Mouse (Mus musculus) midbrain, embryonic 14.5 days (tissue): ENCODE measurements around the gene Phldb3. TPM values are rescaled to one million over a fixed set of nuclear protein-coding genes. Genes with fewer than 3 reads are reported as not detected.

Experiments used
- ATAC-seq: fragments of 200-750 bp; cut with Nextera tagmentation; 2 replicates; pipeline ENCODE4 v1.8.0; 2017; ENCODE audit warnings: moderate number of reproducible peaks, moderate library complexity; ENCODE audit not compliant: low FRiP score, low TSS enrichment
- DNase-seq: peaks from one replicate; pipeline ENCODE4 v3.0.0-alpha.2; 2015
- H3K27ac ChIP-seq: fragments of 300-500 bp; sonication (generic); replicated peaks from 2 replicates; pipeline ENCODE4 v1.5.1; 2014; ENCODE audit warnings: mild to moderate bottlenecking, low read depth, low read length, moderate library complexity
- H3K27me3 ChIP-seq: fragments of 300-500 bp; sonication (generic); 2 replicates; pipeline ENCODE4 v1.6.1; 2014; ENCODE audit warnings: low read length, control low read depth, mixed read lengths; ENCODE audit not compliant: control insufficient read depth, insufficient read depth
- H3K36me3 ChIP-seq: fragments of 300-500 bp; sonication (generic); 2 replicates; pipeline ENCODE4 v1.6.1; 2014; ENCODE audit warnings: low read length, control low read depth; ENCODE audit not compliant: control insufficient read depth, insufficient read depth
- H3K4me1 ChIP-seq: fragments of 300-500 bp; sonication (generic); 2 replicates; pipeline ENCODE4 v1.6.1; 2014; ENCODE audit warnings: mild to moderate bottlenecking, antibody characterized with exemption, low read length, control low read depth; ENCODE audit not compliant: control insufficient read depth, insufficient read depth
- H3K4me2 ChIP-seq: fragments of 300-500 bp; sonication (generic); 2 replicates; pipeline ENCODE4 v1.6.1; 2014; ENCODE audit warnings: mild to moderate bottlenecking, low read length, moderate library complexity
- H3K4me3 ChIP-seq: fragments of 300-500 bp; sonication (generic); replicated peaks from 2 replicates; pipeline ENCODE4 v1.5.1; 2014; ENCODE audit warnings: low read depth, low read length
- H3K9ac ChIP-seq: fragments of 300-500 bp; sonication (generic); replicated peaks from 2 replicates; pipeline ENCODE4 v1.6.1; 2014; ENCODE audit warnings: mild to moderate bottlenecking, low read length, moderate library complexity
- H3K9me3 ChIP-seq: fragments of 300-500 bp; sonication (generic); 2 replicates; pipeline ENCODE4 v1.6.1; 2016; ENCODE audit warnings: low read length, control low read depth, mixed read lengths; ENCODE audit not compliant: control insufficient read depth
- WGBS: fragments of 180-500 bp; shearing (Covaris S2); extraction: QIAGEN DNeasy Blood & Tissue Kit; methylation state at CpG from one replicate; pipeline ENCODE4 v1.1.7; 2014; 5-methylcytosine and 5-hydroxymethylcytosine counted together
- polyA plus RNA-seq: library from polyadenylated mRNA; unstranded; fragments of >200 nt; fragmentation: Nextera tagmentation; extraction: Ambion mirVana; gene quantifications from 2 replicates; pipeline ENCODE4 v1.2.1, GENCODE M21; 2014

Gene Phldb3
- polyA plus RNA-seq, 1 experiment from 2014 or later = not detected

- Histone ChIP-seq H3K9ac (no peak overlapping the region), H3K4me3 (no peak overlapping the region), H3K36me3 (no peaks in the 10 kb centered on the region), H3K4me2 (no peak overlapping the region), H3K27ac (no peak overlapping the region), H3K27me3 (peaks cover 7% of the 10 kb centered on the region), H3K4me1 (no peaks in the 10 kb centered on the region), H3K9me3 (no peaks in the 10 kb centered on the region)
- WGBS = 77% methylated on average over 7 of the region's 7 CpGs
- no peak for DNase-seq
- no peak for ATAC-seq
Observed at GRCm38 (mm10) chr7:24644996-24645395, 34.4 kb downstream of the Phldb3 start.

GRCm38 (mm10) chr7:24646486-24646885 is 35.9 kb downstream of the Phldb3 start:
- H3K4me2 ChIP-seq = no peak overlapping the region
- ATAC-seq (no peak), DNase-seq (no peak)
- no peaks in the 10 kb centered on the region for H3K36me3 ChIP-seq
- H3K4me3 ChIP-seq = no peak overlapping the region
- H3K27ac ChIP-seq = no peak overlapping the region
- H3K9me3 ChIP-seq = no peaks in the 10 kb centered on the region
- H3K4me1 ChIP-seq = no peaks in the 10 kb centered on the region
- H3K27me3 ChIP-seq = no peaks in the 10 kb centered on the region
- WGBS = 82% methylated on average over 7 of the region's 7 CpGs
- no peak overlapping the region for H3K9ac ChIP-seq

- H3K9me3 ChIP-seq = no peaks in the 10 kb centered on the region
- 21% methylated on average over 7 of the region's 7 CpGs for WGBS
- no peaks in the 10 kb centered on the region for H3K36me3 ChIP-seq
- H3K9ac ChIP-seq = no peak overlapping the region
- H3K27me3 ChIP-seq = no peaks in the 10 kb centered on the region
- H3K4me3 ChIP-seq = no peak overlapping the region
- ATAC-seq (no peak), DNase-seq (peak; percentile 66)
- no peak overlapping the region for H3K4me2 ChIP-seq
- H3K27ac ChIP-seq = no peak overlapping the region
- no peaks in the 10 kb centered on the region for H3K4me1 ChIP-seq
Observed at GRCm38 (mm10) chr7:24653681-24654080, 43.1 kb downstream of the Phldb3 start.

- no peaks in the 10 kb centered on the region for H3K36me3 ChIP-seq
- no peaks in the 10 kb centered on the region for H3K4me1 ChIP-seq
- no peak overlapping the region for H3K9ac ChIP-seq
- ATAC-seq = no peak
- 64% methylated on average over 12 of the region's 12 CpGs for whole genome bisulfite sequencing
- H3K9me3 ChIP-seq = no peaks in the 10 kb centered on the region
- H3K27ac ChIP-seq = no peak overlapping the region
- H3K4me2 ChIP-seq = no peak overlapping the region
- peak; percentile 42 for DNase-seq
- no peak overlapping the region for H3K4me3 ChIP-seq
- no peaks in the 10 kb centered on the region for H3K27me3 ChIP-seq
Observed at GRCm38 (mm10) chr7:24659737-24660357, 49.3 kb downstream of the Phldb3 start.

- Histone ChIP-seq H3K27ac (no peak overlapping the region), H3K4me2 (no peak overlapping the region), H3K27me3 (no peaks in the 10 kb centered on the region), H3K9ac (no peak overlapping the region), H3K9me3 (no peaks in the 10 kb centered on the region), H3K4me1 (no peaks in the 10 kb centered on the region), H3K4me3 (no peak overlapping the region), H3K36me3 (no peaks in the 10 kb centered on the region)
- 75% methylated on average over 17 of the region's 17 CpGs for whole genome bisulfite sequencing
- ATAC-seq (no peak), DNase-seq (no peak)
Observed at GRCm38 (mm10) chr7:24661118-24661904, 50.7 kb downstream of the Phldb3 start.

- H3K4me3 ChIP-seq = no peak overlapping the region
- no peaks in the 10 kb centered on the region for H3K36me3 ChIP-seq
- no peaks in the 10 kb centered on the region for H3K27me3 ChIP-seq
- H3K4me2 ChIP-seq = no peak overlapping the region
- ATAC-seq (no peak), DNase-seq (peak; percentile 92)
- H3K4me1 ChIP-seq = no peaks in the 10 kb centered on the region
- H3K9me3 ChIP-seq = no peaks in the 10 kb centered on the region
- 14% methylated on average over 8 of the region's 8 CpGs for WGBS
- no peak overlapping the region for H3K27ac ChIP-seq
- no peak overlapping the region for H3K9ac ChIP-seq
Observed at GRCm38 (mm10) chr7:24662575-24662974, 52.0 kb downstream of the Phldb3 start.

- Histone ChIP-seq H3K4me3 (no peak overlapping the region), H3K4me2 (no peak overlapping the region), H3K27ac (no peak overlapping the region), H3K9me3 (no peaks in the 10 kb centered on the region), H3K9ac (no peak overlapping the region), H3K27me3 (no peaks in the 10 kb centered on the region), H3K36me3 (no peaks in the 10 kb centered on the region), H3K4me1 (no peaks in the 10 kb centered on the region)
- ATAC-seq (no peak), DNase-seq (no peak)
- 40% methylated on average over 8 of the region's 8 CpGs for WGBS
Observed at GRCm38 (mm10) chr7:24664301-24664700, 53.7 kb downstream of the Phldb3 start.

- no peak for ATAC-seq
- 81% methylated on average over 9 of the region's 9 CpGs for WGBS
- Histone ChIP-seq H3K27ac (no peak overlapping the region), H3K4me3 (no peak overlapping the region), H3K36me3 (no peaks in the 10 kb centered on the region), H3K9ac (no peak overlapping the region), H3K4me1 (no peaks in the 10 kb centered on the region), H3K9me3 (no peaks in the 10 kb centered on the region), H3K4me2 (no peak overlapping the region), H3K27me3 (no peaks in the 10 kb centered on the region)
- DNase-seq = no peak
Observed at GRCm38 (mm10) chr7:24664959-24665358, 54.4 kb downstream of the Phldb3 start.

GRCm38 (mm10) chr7:24671944-24672439 is 61.4 kb downstream of the Phldb3 start:
- no peak overlapping the region for H3K4me3 ChIP-seq
- H3K4me2 ChIP-seq = no peak overlapping the region
- no peak for DNase-seq
- H3K4me1 ChIP-seq = no peaks in the 10 kb centered on the region
- 95% methylated on average over 23 of the region's 23 CpGs for WGBS
- no peaks in the 10 kb centered on the region for H3K36me3 ChIP-seq
- no peak for ATAC-seq
- H3K27me3 ChIP-seq = no peaks in the 10 kb centered on the region
- H3K27ac ChIP-seq = no peak overlapping the region
- no peaks in the 10 kb centered on the region for H3K9me3 ChIP-seq
- no peak overlapping the region for H3K9ac ChIP-seq
